Mouse (Mus musculus): ENCODE results near the gene Ryr3.

- no peak for TF ChIP-seq POLR2A (IDR thresholded peaks at IDR 0.05; ENCODE audit: low read depth, low read length)
- TF ChIP-seq CTCF (IDR thresholded peaks at IDR 0.05; ENCODE audit: borderline replicate concordance, insufficient read depth, low read length), result no peak
These were observed 22.0 kb upstream of the Ryr3 start for GRCm38 (mm10) chr2:113238871-113239270.
